Mouse (Mus musculus) gastrocnemius, adult 18-20 months (tissue): Measurements from ENCODE around the gene Stxbp6. TPM values are rescaled to one million over a fixed set of nuclear protein-coding genes. Genes with fewer than 3 reads are reported as not detected.
"Not testable (repeated sequence)": the region's sequence is repeated elsewhere in the genome, so short reads cannot be mapped to it uniquely, and the experiment has no call there.

Source experiments
- DNase-seq: peaks from one replicate; pipeline ENCODE4 v3.0.0; 2021; ENCODE audit warnings: low spot score
- total RNA-seq, 2 experiments: library from RNA; stranded (reverse); gene quantifications; 2 replicates each; pipeline ENCODE4 v1.2.3; 2021

The Stxbp6 gene
- total RNA-seq, 2 experiments from 2014 or later = 4.7 to 5.0 TPM

DNA sequence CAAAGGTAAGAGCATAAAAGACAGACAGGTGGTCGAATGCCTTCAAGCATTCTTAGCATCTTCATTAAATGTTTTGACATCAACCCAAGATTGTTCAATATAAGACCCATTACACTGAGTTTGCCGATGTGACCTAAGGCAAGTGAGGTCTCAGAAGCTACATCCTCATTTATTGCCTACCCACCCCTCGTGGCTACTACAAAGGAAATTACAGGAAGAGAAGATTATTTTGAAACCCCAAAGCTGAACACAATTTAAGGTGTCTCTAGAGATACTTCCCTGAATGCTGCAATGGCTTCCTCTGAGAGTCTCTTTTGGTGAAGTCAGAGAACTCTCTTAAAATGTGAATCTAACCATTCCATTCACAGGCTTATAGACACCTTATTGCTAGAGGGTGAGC is 16.5 kb downstream of the Stxbp6 start:
- DNase-seq = no peak

- no peak for DNase-seq
Measured at GRCm38 (mm10) chr12:45056372-45056771, 18.1 kb downstream of the Stxbp6 start.

DNA sequence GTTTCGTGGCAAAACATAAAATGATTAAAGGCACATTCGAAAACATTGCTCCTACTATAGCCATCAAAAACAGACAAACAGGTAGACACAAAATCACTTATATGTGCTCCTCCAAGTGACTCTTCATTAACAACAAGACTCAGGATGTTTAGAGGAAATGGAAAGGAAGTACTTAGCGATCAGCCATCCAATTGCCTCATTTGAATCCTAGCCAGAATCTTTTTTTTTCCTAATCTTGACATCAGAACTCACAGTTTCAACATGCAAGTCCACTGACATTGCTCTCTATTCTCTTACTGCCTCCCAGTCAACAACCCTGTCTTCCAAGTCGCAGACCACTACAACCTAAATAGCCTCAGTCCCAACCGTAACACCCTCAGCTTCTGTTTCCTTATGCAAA is 21.2 kb downstream of the Stxbp6 start:
- DNase-seq = no peak

DNA sequence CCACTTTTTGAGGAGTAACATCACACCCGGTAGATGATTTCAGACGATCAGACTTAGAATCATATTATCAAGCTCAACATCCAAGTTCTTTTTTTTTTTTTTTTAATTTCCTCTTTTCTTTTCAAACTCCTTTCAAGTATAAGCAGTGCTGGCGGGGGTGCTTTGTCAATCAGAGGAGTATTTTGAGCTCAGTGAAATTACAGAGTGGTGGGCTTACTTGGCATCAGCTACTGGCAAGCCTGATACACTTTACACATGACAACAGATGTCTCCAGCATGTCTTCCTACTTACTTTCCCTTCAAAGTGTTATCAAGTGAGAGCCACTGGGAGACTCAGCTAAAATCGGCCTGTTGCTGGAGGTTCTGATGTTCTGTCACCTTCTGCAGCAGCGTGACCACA is 21.6 kb downstream of the Stxbp6 start:
- DNase-seq = no peak

DNA sequence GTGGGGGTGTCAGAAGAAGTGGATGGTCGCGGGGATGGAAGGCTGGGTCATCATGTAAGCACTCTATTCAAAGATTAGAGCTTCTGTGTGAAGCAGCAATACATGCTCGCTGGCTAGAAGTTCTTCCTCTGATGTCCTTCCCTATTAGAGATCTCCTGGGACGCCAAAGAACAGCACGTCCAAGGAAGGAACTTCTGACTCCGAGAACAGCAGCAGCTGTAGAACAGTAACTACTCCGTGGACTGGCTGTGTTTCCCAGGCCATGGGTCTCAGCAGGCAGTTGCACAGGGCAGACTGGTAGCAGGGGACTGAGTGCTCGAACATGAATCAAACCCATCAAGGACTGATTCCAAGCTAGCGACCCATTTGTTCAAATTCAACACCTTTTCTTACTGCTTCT is 24.6 kb downstream of the Stxbp6 start:
- peak; percentile 75 for DNase-seq

DNA sequence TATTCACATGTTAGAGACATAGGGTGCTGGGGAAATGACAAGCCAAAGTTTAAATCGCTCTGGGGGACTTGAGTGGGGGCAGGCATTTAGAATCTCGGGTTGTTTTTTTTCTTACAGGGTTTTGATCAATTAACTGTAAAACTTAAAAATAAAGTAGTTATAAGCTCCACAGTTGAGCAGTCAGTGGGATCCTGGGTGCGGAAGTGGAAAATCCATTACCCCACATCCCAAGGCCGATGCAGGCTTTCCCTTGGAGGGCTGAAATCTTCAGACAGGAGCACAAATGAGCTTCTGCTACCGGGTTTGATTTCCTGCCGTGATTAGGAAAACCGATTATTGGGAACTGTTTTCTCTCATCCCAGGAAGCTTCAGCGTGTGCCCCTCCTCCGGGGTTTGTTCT is 26.8 kb downstream of the Stxbp6 start:
- not testable (repeated sequence) for DNase-seq

GRCm38 (mm10) chr12:45047172-45047571 is 27.3 kb downstream of the Stxbp6 start:
- no peak for DNase-seq

DNA sequence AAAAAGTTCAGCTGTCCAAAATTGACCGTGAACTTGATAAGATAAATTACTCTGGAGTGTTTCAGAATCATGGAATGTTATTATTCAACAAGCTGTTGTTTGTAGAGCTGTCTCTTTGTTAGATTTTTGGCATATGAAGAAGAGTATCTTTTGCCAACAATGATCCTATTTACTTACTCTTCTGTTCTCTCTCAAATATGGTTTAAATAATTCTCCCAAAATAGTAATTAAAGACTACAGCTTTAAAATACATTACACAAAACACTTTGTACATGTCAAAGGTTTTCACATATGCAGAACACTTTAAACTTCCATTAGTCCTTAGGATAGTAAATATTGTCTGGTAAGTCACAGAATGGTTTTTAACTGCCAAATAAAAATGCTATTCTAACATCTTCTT is 29.9 kb downstream of the Stxbp6 start:
- no peak for DNase-seq

DNA sequence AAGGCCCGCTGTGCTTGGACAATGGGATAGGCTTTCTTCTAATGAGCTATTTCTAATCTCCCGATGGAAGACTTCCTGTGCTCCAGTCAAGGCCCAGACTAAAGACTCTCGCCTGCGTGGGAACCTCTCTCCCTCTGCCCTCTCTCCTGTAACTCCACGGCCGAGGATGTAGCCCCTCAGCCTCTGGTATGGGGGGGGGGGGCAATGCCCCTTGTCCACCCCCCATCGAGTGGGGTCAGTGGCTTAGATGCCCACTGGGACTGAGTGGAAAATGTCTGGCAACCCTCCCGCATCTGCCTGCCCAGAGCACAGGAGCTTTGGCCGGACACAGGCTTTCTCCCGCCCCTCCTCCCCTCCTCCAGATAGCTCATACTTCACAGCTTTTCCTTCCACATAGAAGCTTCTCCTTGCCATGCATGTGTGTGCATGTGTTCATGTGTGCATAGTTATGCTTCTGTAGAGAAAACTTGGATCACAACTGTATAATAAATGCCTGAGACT is 31.9 kb downstream of the Stxbp6 start:
- no peak for DNase-seq

DNA sequence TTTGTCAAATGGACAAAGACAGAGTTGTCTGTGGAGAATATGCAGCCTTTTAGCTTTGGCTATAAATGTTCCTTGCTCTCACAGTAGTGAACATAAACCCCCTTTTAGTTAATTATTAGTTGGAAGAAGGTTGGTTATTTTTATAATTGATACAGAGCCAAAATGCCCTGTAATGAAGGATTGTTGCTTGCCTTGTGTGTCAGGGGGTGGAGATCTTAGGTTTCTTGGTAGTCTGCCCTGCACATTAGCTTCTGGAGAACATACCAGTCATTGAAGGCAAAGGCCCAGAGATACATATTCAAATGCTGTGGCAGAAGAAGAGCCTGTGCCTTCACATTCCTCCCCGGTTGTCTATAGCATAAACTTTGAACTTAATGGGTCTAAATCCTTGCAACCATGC is 37.0 kb downstream of the Stxbp6 start:
- DNase-seq = no peak

DNA sequence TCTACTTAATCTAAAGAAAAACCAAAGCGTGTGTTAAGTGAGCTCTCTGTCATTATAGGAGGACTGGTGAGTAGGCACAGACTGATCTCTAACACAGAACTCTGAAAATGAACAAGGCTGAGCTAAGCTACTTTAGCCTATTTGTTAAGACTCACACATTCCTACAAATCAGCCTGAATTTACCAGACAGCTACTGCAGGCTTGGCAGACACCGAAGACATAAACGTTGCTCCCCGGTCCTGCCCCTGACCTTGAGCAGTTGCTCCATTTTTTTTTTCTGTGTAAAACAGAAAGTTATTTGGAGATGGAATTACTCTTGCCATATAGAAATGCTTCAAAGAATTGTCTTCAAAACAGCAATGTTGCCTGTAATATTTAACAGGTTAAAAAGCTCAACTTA is 37.4 kb downstream of the Stxbp6 start:
- DNase-seq = no peak

GRCm38 (mm10) chr12:45030681-45031080 is 43.8 kb downstream of the Stxbp6 start:
- DNase-seq = no peak

GRCm38 (mm10) chr12:45026347-45026746 is 48.2 kb downstream of the Stxbp6 start:
- no peak for DNase-seq

- no peak for DNase-seq
Measured at GRCm38 (mm10) chr12:45020018-45020417, 54.5 kb downstream of the Stxbp6 start.

GRCm38 (mm10) chr12:45019059-45019822 is 55.3 kb downstream of the Stxbp6 start:
- peak; percentile 63 for DNase-seq

DNA sequence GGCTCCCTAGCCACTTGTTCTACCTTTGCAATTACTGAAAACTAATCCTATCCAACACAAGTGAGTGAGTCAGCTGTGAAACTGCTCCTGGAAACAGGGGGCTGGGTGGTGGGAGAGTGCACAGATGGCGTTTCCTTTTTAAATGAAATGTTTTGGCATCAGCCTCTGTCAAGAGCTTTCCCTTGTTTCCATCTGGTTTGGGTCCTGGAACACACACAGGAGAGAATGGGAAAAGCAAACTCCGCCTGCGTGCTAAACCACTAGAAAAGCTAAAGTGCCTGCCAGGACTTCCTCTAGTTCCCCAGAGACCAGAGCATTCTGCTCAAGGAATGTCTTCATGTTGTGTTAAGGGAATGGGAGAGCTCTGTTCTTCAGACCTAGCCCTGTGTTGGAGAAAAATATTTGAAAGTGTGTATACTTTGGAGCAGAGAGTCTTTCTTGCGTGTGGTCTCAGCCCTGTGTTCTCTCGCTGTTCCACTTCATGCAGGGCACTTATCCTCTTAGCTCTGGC is 61.2 kb downstream of the Stxbp6 start:
- peak; percentile 78 for DNase-seq

- DNase-seq = no peak
Measured at GRCm38 (mm10) chr12:45011436-45012089, 62.9 kb downstream of the Stxbp6 start.

DNA sequence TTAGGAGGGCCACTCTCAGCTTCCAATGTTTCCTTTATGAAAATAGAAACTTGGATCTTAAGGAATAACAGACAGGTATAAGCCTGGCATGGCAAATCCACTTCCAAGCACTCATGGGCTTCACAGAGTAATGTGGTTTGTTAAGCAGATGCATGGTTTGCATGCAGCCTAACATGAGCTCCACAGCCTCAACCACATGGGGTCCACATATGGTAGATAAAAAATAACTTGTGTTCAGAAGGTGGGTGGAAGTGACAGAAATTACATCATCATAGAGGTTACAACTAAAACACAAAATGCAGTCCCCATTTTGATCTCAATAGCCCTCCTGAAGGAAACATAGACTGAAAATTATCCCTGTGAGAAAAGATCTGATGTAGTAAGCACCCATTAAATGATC is 63.5 kb downstream of the Stxbp6 start:
- no peak for DNase-seq

- DNase-seq = no peak
Measured at GRCm38 (mm10) chr12:45009984-45010611, 64.4 kb downstream of the Stxbp6 start.

GRCm38 (mm10) chr12:45006569-45006968 is 67.9 kb downstream of the Stxbp6 start:
- DNase-seq = no peak

DNA sequence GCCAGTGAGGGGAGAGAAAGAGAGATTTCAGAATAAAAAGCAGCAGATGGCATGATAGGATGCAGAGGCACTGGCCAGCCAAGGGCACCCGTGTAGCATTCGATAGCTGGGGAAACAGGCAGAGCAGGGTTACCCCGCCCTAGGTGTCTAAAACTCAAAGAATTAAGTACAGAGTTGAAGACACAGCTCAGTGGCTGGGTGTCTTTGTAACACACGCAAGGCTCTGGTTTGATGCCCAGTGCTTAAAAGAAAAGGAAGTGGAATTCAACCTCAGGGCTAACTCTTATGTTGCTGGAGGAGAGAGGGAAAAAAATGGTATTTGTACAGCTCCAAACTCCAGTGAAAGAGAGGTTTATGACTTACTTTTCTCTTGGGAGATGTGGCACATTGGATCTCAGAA is 68.5 kb downstream of the Stxbp6 start:
- no peak for DNase-seq

- no peak for DNase-seq
Measured at GRCm38 (mm10) chr12:45001996-45002395, 72.5 kb downstream of the Stxbp6 start.
